Mouse (Mus musculus) gonadal fat pad, adult 2 months (tissue): ENCODE measurements around the gene Chpf2. TPM values are rescaled to one million over a fixed set of nuclear protein-coding genes. Genes with fewer than 3 reads are reported as not detected.

Experiments
- polyA plus RNA-seq: library from polyadenylated mRNA; depleted of rRNA; stranded (reverse); fragments of >200 nt; gene quantifications from 2 replicates; pipeline ENCODE4 v1.2.3, GENCODE M21; 2012; rRNA removed

Chpf2 gene
- polyA plus RNA-seq, 1 experiment = 62.9 TPM

Other genes starting within 250 kb of the Chpf2 start
- 38.9 and 50.7 TPM in 2 replicates for gene Kcnh2, start 235.1 kb upstream of the Chpf2 start, polyA plus RNA-seq
- gene Nos3, start 221.9 kb upstream of the Chpf2 start, polyA plus RNA-seq = 22.8 and 32.3 TPM in 2 replicates
- 1.1 and 1.2 TPM in 2 replicates for gene Atg9b, start 194.6 kb upstream of the Chpf2 start, polyA plus RNA-seq
- 52.2 and 61.0 TPM in 2 replicates for gene Abcb8, start 193.1 kb upstream of the Chpf2 start, polyA plus RNA-seq
- 0.08 and 0.43 TPM in 2 replicates for gene Asic3, start 173.3 kb upstream of the Chpf2 start, polyA plus RNA-seq
- 70.5 and 94.8 TPM in 2 replicates for gene Cdk5, start 163.2 kb upstream of the Chpf2 start, polyA plus RNA-seq
- 60.6 and 67.9 TPM in 2 replicates for gene Slc4a2, start 162.9 kb upstream of the Chpf2 start, polyA plus RNA-seq
- 147 and 182 TPM in 2 replicates for gene Fastk, start 141.5 kb upstream of the Chpf2 start, polyA plus RNA-seq
- 32.8 and 39.3 TPM in 2 replicates for gene Tmub1, start 138.9 kb upstream of the Chpf2 start, polyA plus RNA-seq
- 52.6 and 60.0 TPM in 2 replicates for gene Agap3, start 134.6 kb upstream of the Chpf2 start, polyA plus RNA-seq
- gene Gbx1, start 59.5 kb upstream of the Chpf2 start, polyA plus RNA-seq = 0.03 TPM in 1 of 2 replicates, not detected in the other
- 1.4 and 1.6 TPM in 2 replicates for gene Asb10, start 45.8 kb upstream of the Chpf2 start, polyA plus RNA-seq
- gene 4931409K22Rik, start 29.9 kb upstream of the Chpf2 start, polyA plus RNA-seq = 0.05 and 0.13 TPM in 2 replicates
- 39.8 and 50.0 TPM in 2 replicates for gene Abcf2, start 9.3 kb upstream of the Chpf2 start, polyA plus RNA-seq
- gene Smarcd3, start 37.7 kb downstream of the Chpf2 start, polyA plus RNA-seq = 239 and 247 TPM in 2 replicates
- 46.1 and 51.0 TPM in 2 replicates for gene Nub1, start 98.8 kb downstream of the Chpf2 start, polyA plus RNA-seq
- gene Wdr86, start 144.0 kb downstream of the Chpf2 start, polyA plus RNA-seq = 1.2 and 2.0 TPM in 2 replicates
- gene Crygn, start 171.3 kb downstream of the Chpf2 start, polyA plus RNA-seq = 0.97 and 1.7 TPM in 2 replicates